Mouse (Mus musculus) olfactory bulb, adult 2 months (tissue): Measurements from ENCODE around the gene Kcnc3.

Source experiments
- CTCF ChIP-seq: fragments of 200-500 bp; IDR thresholded peaks from 2 replicates; pipeline ENCODE4 v1.5.1; 2012; ENCODE audit warnings: low read depth, mild to moderate bottlenecking, low read length, moderate library complexity; ENCODE audit not compliant: insufficient read depth
- POLR2A ChIP-seq: fragments of 200-500 bp; IDR thresholded peaks from 2 replicates; pipeline ENCODE4 v1.6.1; 2012; ENCODE audit warnings: mild to moderate bottlenecking, low read depth, low read length, moderate library complexity; ENCODE audit not compliant: insufficient read depth

DNA sequence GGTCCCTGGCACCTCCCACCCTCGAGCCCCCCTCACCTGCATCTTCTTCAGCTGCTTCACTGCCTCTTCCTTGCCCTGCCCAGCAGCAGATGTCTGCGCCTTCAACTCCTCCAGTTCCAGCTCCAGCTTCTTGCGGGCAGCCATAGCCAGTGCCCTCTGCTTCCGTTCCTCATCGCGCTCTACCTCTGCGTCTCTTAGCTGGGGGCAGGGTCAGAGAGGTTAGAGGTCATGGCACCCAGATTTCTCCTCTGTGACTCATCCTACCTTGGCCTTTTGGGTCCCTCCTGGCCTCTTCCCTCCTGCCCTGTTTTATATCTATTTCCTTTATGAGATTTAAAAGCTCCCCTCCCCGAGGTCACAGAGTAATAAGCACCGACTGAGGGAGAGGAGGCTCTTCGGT, 24.8 kb downstream of the Kcnc3 start:
- no peak for TF ChIP-seq POLR2A
- no peak for TF ChIP-seq CTCF
